ENCODE assay signal across 8 mouse cellular contexts in genomic region chr14:118136744-118137452, GRCm38 (mm10). TPM values are rescaled to one million over a fixed set of nuclear protein-coding genes. Genes with fewer than 3 reads are reported as not detected.
DNase-seq lines count a peak whose midpoint lies in the region; ATAC-seq lines count a peak whose summit lies in the region.

Gpr180 (plus strand) TSS chr14:118137158.

- peak within 1 kb of the TSS; percentile 59 for H3K27ac ChIP-seq in lung, embryonic 16.5 days (ENCODE audit: low read length)

- peaks cover 19% of the 10 kb centered on the region for H3K36me3 ChIP-seq in lung, embryonic 16.5 days (ENCODE audit: control insufficient read depth, insufficient read depth, low read length)

- peak within 1 kb of the TSS; percentile 94 for H3K9ac ChIP-seq in lung, embryonic 16.5 days (ENCODE audit: low read length)

- peak within 1 kb of the TSS; percentile 88 for H3K4me3 ChIP-seq in lung, embryonic 16.5 days (ENCODE audit: low read length)

- peaks cover 17% of the 10 kb centered on the region for H3K4me1 ChIP-seq in lung, embryonic 16.5 days (replicated peaks; ENCODE audit: control insufficient read depth, insufficient read depth, low read length)

- H3K9me3 ChIP-seq in lung, embryonic 16.5 days (ENCODE audit: control insufficient read depth, low read length) = no peaks in the 10 kb centered on the region

- DNase-seq in MEL-GATA-1-ER (ENCODE audit: extremely low read depth, low read depth) = peak; percentile 78
- DNase-seq in cerebellum, adult 8-10 months = peak; percentile 97
- peak; percentile 97 for DNase-seq in forelimb bud, embryonic 11.5 days (ENCODE audit: low read depth, low spot score)
- peak; percentile 90 for DNase-seq in layer of hippocampus, adult 9-10 months (ENCODE audit: low spot score)
- DNase-seq in ovary, postnatal 10 days (ENCODE audit: low spot score) = peak; percentile 90
- DNase-seq in thymus, postnatal 10 days (ENCODE audit: low spot score in 2 of 2) = peak; percentile 86 to 96

- WGBS in lung, embryonic 16.5 days = under 1% methylated on average over 56 of the region's 77 CpGs

- H3K27me3 ChIP-seq in lung, embryonic 16.5 days (ENCODE audit: control insufficient read depth, insufficient read depth, low read depth, low read length) = no peaks in the 10 kb centered on the region; the same call in 1 of the 2 replicates

- H3K4me2 ChIP-seq in lung, embryonic 16.5 days (ENCODE audit: low read depth, low read length) = peak within 1 kb of the TSS; percentile 90

- ATAC-seq in hematopoietic stem cell, adult 5-6 weeks (replicated peaks in 1 of 2; ENCODE audit: insufficient read depth in 1 of 2, low FRiP score in 2 of 2, low TSS enrichment in 1 of 2, low read depth in 1 of 2, poor library complexity in 2 of 2, severe bottlenecking in 2 of 2) = peak; percentile 90 to 93
- ATAC-seq in lung, embryonic 16.5 days (ENCODE audit: low read depth) = peak; percentile 97

RNA-seq across cellular contexts. Expression of gene Gpr180, which starts in this region (rescaled TPM):
- 10.4 and 10.8 TPM in 2 replicates for total RNA-seq in hematopoietic stem cell, adult 5-6 weeks (2017)
- polyA plus RNA-seq in lung, embryonic 16.5 days (2015; fragmentation: Nextera tagmentation; extraction: Ambion mirVana) = 53.0 and 57.4 TPM in 2 replicates

Comparison
In these comparisons a context has a peak if more than half of its experiments do, and no peak if none do; other contexts are left out.
1. Peak in every context shown above with its lines: DNase-seq, ATAC-seq, H3K4me3 ChIP-seq and H3K27ac ChIP-seq.